8 mouse cellular contexts compared by ENCODE assay signal in the genomic region with DNA sequence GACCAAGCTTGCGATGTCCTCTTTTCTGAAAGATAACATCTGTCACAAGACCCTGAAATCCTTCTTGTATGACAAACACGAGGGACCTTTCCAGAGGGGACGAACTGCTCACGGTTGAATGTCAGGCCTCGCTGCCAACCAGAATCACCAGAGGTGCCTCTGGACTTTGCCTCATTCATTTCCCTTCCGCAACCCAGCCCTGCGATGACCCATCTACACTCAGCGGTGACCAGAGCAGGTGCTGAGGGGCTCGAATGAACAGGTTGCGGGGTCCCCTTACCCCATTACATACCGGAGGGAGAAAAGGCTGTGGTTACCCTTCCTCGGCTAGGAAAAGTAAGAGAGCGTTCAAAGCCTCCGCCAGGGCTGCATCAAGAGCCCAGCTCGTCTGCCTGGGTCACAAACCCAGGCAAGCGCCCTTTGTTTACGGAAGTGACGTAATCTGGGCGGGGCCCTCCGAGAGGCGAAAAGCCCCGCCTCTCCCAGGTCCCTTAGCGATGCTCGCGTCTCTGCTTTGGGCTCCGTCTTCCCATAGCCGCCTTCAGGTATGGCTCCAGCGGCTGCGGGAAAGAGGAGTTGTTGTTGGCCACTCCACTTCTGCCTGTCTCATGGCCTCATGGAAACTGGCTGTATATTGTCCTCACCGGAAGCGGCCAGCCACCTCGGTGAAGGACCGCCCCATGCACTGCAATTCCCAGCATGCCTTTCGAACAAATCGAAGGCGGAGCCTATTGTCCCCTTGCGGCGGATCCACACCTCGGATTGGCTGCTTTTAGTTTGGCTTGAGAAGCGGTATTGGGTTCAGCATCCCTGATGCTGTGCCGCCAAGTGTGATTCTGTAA. TPM values are rescaled to one million over a fixed set of nuclear protein-coding genes. Genes with fewer than 3 reads are reported as not detected.
A peak's percentile ranks its signal among the peaks of the same experiment; 100 is the strongest.
DNase-seq lines count a peak whose midpoint lies in the region; ATAC-seq and TF ChIP-seq lines count a peak whose summit lies in the region.

A gene (minus strand): TSS at position 439 of the 842 bp plus-strand sequence.

- peak; percentile 93 for DNase-seq in c-Kit-positive CD71-positive TER-119-positive erythroid progenitor cells, embryonic 14.5 days (ENCODE audit: low spot score)
- peak; percentile 94 for DNase-seq in heart, postnatal 0 days (ENCODE audit: low spot score)
- peak; percentile 96 to 97 for DNase-seq in kidney, postnatal 4 days

- TF ChIP-seq CTCF in E14TG2a.4 (conservative IDR thresholded peaks at IDR 0.05; ENCODE audit: low read length), result no peak
- TF ChIP-seq CTCF in heart, postnatal 0 days (IDR thresholded peaks at IDR 0.05; ENCODE audit: low read depth), result no peak; the same call in 1 of the 2 replicates
- TF ChIP-seq CTCF in testis, adult 2 months (IDR thresholded peaks at IDR 0.05; ENCODE audit: control insufficient read depth, insufficient read depth, insufficient replicate concordance, low read depth, low read length), result no peak

- peak within 1 kb of the TSS; percentile 16; the same call in 1 of the 2 replicates for H3K27ac ChIP-seq in forebrain, embryonic 12.5 days
- H3K27ac ChIP-seq in heart, postnatal 0 days (ENCODE audit: low read depth), result peak within 1 kb of the TSS; percentile 57
- H3K27ac ChIP-seq in liver, embryonic 16.5 days (ENCODE audit: low read length), result peak within 1 kb of the TSS; percentile 77
- H3K27ac ChIP-seq in neural tube, embryonic 13.5 days (replicated peaks), result peak within 1 kb of the TSS; percentile 82
- peak within 1 kb of the TSS; percentile 98 for H3K27ac ChIP-seq in testis, adult 2 months (ENCODE audit: control insufficient read depth, insufficient read depth, low read depth, low read length)

- no peaks in the 10 kb centered on the region for H3K27me3 ChIP-seq in E14TG2a.4 (ENCODE audit: insufficient read depth, low read length)
- no peaks in the 10 kb centered on the region for H3K27me3 ChIP-seq in forebrain, embryonic 12.5 days
- no peaks in the 10 kb centered on the region for H3K27me3 ChIP-seq in heart, postnatal 0 days (ENCODE audit: control insufficient read depth, insufficient read depth, low read length)
- no peaks in the 10 kb centered on the region for H3K27me3 ChIP-seq in liver, embryonic 16.5 days (ENCODE audit: control insufficient read depth, insufficient read depth, low read depth, low read length)
- H3K27me3 ChIP-seq in neural tube, embryonic 13.5 days, result no peaks in the 10 kb centered on the region
- H3K27me3 ChIP-seq in testis, adult 2 months (ENCODE audit: control insufficient read depth, insufficient read depth, low read length), result no peaks in the 10 kb centered on the region

- peaks cover 26% of the 10 kb centered on the region for H3K9me3 ChIP-seq in E14TG2a.4 (ENCODE audit: low read length)
- no peaks in the 10 kb centered on the region for H3K9me3 ChIP-seq in forebrain, embryonic 12.5 days
- H3K9me3 ChIP-seq in heart, postnatal 0 days (replicated peaks; ENCODE audit: control insufficient read depth, low read length), result no peaks in the 10 kb centered on the region
- H3K9me3 ChIP-seq in liver, embryonic 16.5 days (replicated peaks; ENCODE audit: control insufficient read depth, low read length), result no peaks in the 10 kb centered on the region
- H3K9me3 ChIP-seq in neural tube, embryonic 13.5 days, result no peaks in the 10 kb centered on the region

- peaks cover 3% of the 10 kb centered on the region; the same call in 1 of the 2 replicates for H3K36me3 ChIP-seq in E14TG2a.4 (ENCODE audit: insufficient read depth, low read length)
- no peaks in the 10 kb centered on the region for H3K36me3 ChIP-seq in forebrain, embryonic 12.5 days (replicated peaks)
- no peaks in the 10 kb centered on the region for H3K36me3 ChIP-seq in heart, postnatal 0 days (replicated peaks; ENCODE audit: control insufficient read depth, insufficient read depth, low read length)
- no peaks in the 10 kb centered on the region for H3K36me3 ChIP-seq in liver, embryonic 16.5 days (ENCODE audit: control insufficient read depth, insufficient read depth)
- H3K36me3 ChIP-seq in neural tube, embryonic 13.5 days, result no peaks in the 10 kb centered on the region
- H3K36me3 ChIP-seq in testis, adult 2 months (ENCODE audit: control insufficient read depth, insufficient read depth, low read length), result no peaks in the 10 kb centered on the region

- ATAC-seq in forebrain, embryonic 12.5 days (ENCODE audit: low FRiP score), result peak; percentile 99
- ATAC-seq in heart, postnatal 0 days (ENCODE audit: insufficient read depth, low read depth), result peak; percentile 97
- ATAC-seq in liver, embryonic 16.5 days (ENCODE audit: low read depth), result peak; percentile 97
- ATAC-seq in neural tube, embryonic 13.5 days (ENCODE audit: low read depth), result peak; percentile 100

- peak within 1 kb of the TSS; percentile 93 for H3K4me3 ChIP-seq in E14TG2a.4 (replicated peaks; ENCODE audit: low read length)
- peak within 1 kb of the TSS; percentile 68 for H3K4me3 ChIP-seq in forebrain, embryonic 12.5 days (replicated peaks)
- peak within 1 kb of the TSS; percentile 95 for H3K4me3 ChIP-seq in heart, postnatal 0 days (ENCODE audit: low read depth, low read length)
- peak within 1 kb of the TSS; percentile 87 for H3K4me3 ChIP-seq in liver, embryonic 16.5 days (ENCODE audit: low read depth, low read length)
- peak within 1 kb of the TSS; percentile 60 for H3K4me3 ChIP-seq in neural tube, embryonic 13.5 days
- peak within 1 kb of the TSS; percentile 98 for H3K4me3 ChIP-seq in testis, adult 2 months (ENCODE audit: control insufficient read depth, low read depth, low read length)

- TF ChIP-seq POLR2A in testis, adult 2 months (IDR thresholded peaks at IDR 0.05; ENCODE audit: control insufficient read depth, low read depth, low read length), result peak; percentile 78

- 1% methylated on average over 41 of the region's 41 CpGs for WGBS in forebrain, embryonic 12.5 days
- WGBS in heart, postnatal 0 days, result 1% methylated on average over 41 of the region's 41 CpGs
- WGBS in liver, embryonic 16.5 days (ENCODE audit: insufficient replicate concordance), result 1% methylated on average over 41 of the region's 41 CpGs
- WGBS in neural tube, embryonic 13.5 days, result 1% methylated on average over 41 of the region's 41 CpGs

- peak within 1 kb of the TSS; percentile 61 for H3K9ac ChIP-seq in forebrain, embryonic 12.5 days
- H3K9ac ChIP-seq in heart, postnatal 0 days (replicated peaks; ENCODE audit: low read depth, low read length), result peak within 1 kb of the TSS; percentile 58
- peak within 1 kb of the TSS; percentile 79 for H3K9ac ChIP-seq in liver, embryonic 16.5 days (ENCODE audit: low read depth, low read length)
- peak within 1 kb of the TSS; percentile 71 for H3K9ac ChIP-seq in neural tube, embryonic 13.5 days

- TF ChIP-seq EP300 in heart, postnatal 0 days (IDR thresholded peaks at IDR 0.05; ENCODE audit: low read depth), result no peak

- H3K4me1 ChIP-seq in E14TG2a.4 (replicated peaks; ENCODE audit: low read depth, low read length), result peaks cover 12% of the 10 kb centered on the region; the same call in 1 of the 2 replicates
- H3K4me1 ChIP-seq in forebrain, embryonic 12.5 days, result peaks cover 6% of the 10 kb centered on the region; the same call in 1 of the 2 replicates
- peaks cover 6% of the 10 kb centered on the region; the same call in 1 of the 2 replicates for H3K4me1 ChIP-seq in heart, postnatal 0 days (ENCODE audit: control insufficient read depth, insufficient read depth)
- peaks cover 4% of the 10 kb centered on the region for H3K4me1 ChIP-seq in liver, embryonic 16.5 days (ENCODE audit: control insufficient read depth, low read depth, low read length)
- H3K4me1 ChIP-seq in neural tube, embryonic 13.5 days (replicated peaks), result peaks cover 9% of the 10 kb centered on the region
- H3K4me1 ChIP-seq in testis, adult 2 months (ENCODE audit: control insufficient read depth, insufficient read depth, low read length), result no peaks in the 10 kb centered on the region

- H3K4me2 ChIP-seq in forebrain, embryonic 12.5 days, result peak within 1 kb of the TSS; percentile 76
- H3K4me2 ChIP-seq in heart, postnatal 0 days (ENCODE audit: low read depth, low read length), result peak within 1 kb of the TSS; percentile 74
- H3K4me2 ChIP-seq in liver, embryonic 16.5 days (ENCODE audit: low read depth, low read length), result peak within 1 kb of the TSS; percentile 87
- peak within 1 kb of the TSS; percentile 78 for H3K4me2 ChIP-seq in neural tube, embryonic 13.5 days

RNA-seq across cellular contexts. Expression of the gene that starts here (rescaled TPM):
- 6.1 and 7.3 TPM in 2 replicates for polyA plus RNA-seq in forebrain, embryonic 12.5 days (2016; fragmentation: Nextera tagmentation; extraction: Ambion mirVana)
- total RNA-seq in heart, postnatal 0 days (2014; rRNA removed; ENCODE audit: low replicate concordance), result 0.65 and 8.3 TPM in 2 replicates
- 7.2 and 12.5 TPM in 2 replicates for polyA plus RNA-seq in heart, postnatal 0 days (2015; fragmentation: Nextera tagmentation; extraction: Ambion mirVana)
- polyA plus RNA-seq in liver, embryonic 16.5 days (2015; fragmentation: Nextera tagmentation; extraction: Ambion mirVana), result 5.9 and 7.6 TPM in 2 replicates
- polyA plus RNA-seq in neural tube, embryonic 13.5 days (2015; fragmentation: Nextera tagmentation; extraction: Ambion mirVana), result 6.5 and 8.7 TPM in 2 replicates
- 84.1 and 90.1 TPM in 2 replicates for polyA plus RNA-seq in testis, adult 2 months (2012; rRNA removed)

Comparison
In these comparisons a context has a peak if more than half of its experiments do, and no peak if none do; other contexts are left out.
1. Peak in every context shown above with its lines: DNase-seq, ATAC-seq, H3K4me3 ChIP-seq and H3K27ac ChIP-seq.
2. H3K27ac ChIP-seq: peak in every context shown above with its lines; median percentile 98 in testis, adult 2 months; 82 in neural tube, embryonic 13.5 days; 77 in liver, embryonic 16.5 days; 57 in heart, postnatal 0 days; 16 in forebrain, embryonic 12.5 days.